Mouse (Mus musculus): ENCODE results near the gene Padi3.

- TF ChIP-seq POLR2AphosphoS2 (IDR thresholded peaks at IDR 0.05; ENCODE audit: insufficient read length, low read depth) (no peak), MYOD1 (IDR thresholded peaks at IDR 0.05; ENCODE audit: control insufficient read depth in 1 of 3, insufficient read length in 2 of 3, low read depth in 2 of 3) (no peak), POLR2A (IDR thresholded peaks at IDR 0.05; ENCODE audit: insufficient read length, low read depth) (no peak), TCF12 (IDR thresholded peaks at IDR 0.05; ENCODE audit: insufficient read depth, poor library complexity, severe bottlenecking) (no peak)
These were observed 16.7 kb downstream of the Padi3 start for GRCm38 (mm10) chr4:140793795-140794194.
